Mouse (Mus musculus) spleen, adult 12 weeks (tissue): Measurements from ENCODE around the gene Ubald2.
A peak's percentile ranks its signal among the peaks of the same experiment; 100 is the strongest.

ENCODE experiments used
- DNase-seq: peaks from one replicate; pipeline ENCODE4 v3.0.0; 2022; ENCODE audit warnings: low spot score

Gene Ubald2

GRCm38 (mm10) chr11:116434287-116434966 lies 533 bp downstream of the Ubald2 start:
- peak; percentile 64 for DNase-seq

DNA sequence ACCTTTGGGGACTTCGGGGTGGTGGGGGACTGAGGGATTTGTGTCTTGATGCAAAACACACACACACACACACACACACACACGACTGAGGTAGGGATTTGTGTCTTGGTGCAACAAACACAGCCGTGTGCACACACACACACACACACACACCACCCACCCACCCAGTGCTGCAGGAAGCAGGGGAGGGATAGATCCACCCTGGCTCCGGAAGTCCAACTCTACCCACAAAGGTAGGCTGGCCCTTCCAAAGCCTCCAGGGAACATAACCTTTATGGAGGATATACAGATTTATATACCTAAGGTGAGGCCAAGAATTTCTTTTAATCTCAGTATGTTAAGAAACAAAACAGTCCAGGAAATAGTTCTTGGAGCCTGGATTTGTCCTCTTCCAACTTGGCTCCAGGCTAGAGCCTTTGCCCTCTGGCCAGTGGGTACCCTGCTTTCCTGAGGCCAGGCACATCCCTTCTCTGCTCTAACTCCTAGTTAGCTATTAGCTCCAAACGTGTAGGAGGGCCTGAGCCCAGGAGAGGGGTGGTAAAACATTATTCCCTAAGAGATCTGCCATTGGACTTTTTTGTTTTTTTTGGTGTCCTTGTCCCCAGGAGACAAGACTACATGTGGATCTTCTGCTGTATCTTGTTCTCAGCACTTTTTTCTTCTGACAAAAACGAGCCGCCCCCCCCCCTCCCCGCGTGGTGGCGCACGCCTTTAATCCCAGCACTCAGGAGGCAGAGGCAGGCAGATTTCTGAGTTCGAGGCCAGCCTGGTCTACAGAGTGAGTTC lies 1.3 kb downstream of the Ubald2 start:
- no peak for DNase-seq

- no peak for DNase-seq
These were observed 2.3 kb downstream of the Ubald2 start for GRCm38 (mm10) chr11:116435992-116436724.

- no peak for DNase-seq
These were observed 2.9 kb downstream of the Ubald2 start for GRCm38 (mm10) chr11:116436725-116437331.

GRCm38 (mm10) chr11:116437541-116437940 lies 3.6 kb downstream of the Ubald2 start:
- DNase-seq: no peak

GRCm38 (mm10) chr11:116439269-116440240 lies 5.7 kb downstream of the Ubald2 start:
- no peak for DNase-seq

GRCm38 (mm10) chr11:116440408-116441068 lies 6.6 kb downstream of the Ubald2 start:
- no peak for DNase-seq

GRCm38 (mm10) chr11:116442129-116442866 lies 8.4 kb downstream of the Ubald2 start:
- no peak for DNase-seq

DNA sequence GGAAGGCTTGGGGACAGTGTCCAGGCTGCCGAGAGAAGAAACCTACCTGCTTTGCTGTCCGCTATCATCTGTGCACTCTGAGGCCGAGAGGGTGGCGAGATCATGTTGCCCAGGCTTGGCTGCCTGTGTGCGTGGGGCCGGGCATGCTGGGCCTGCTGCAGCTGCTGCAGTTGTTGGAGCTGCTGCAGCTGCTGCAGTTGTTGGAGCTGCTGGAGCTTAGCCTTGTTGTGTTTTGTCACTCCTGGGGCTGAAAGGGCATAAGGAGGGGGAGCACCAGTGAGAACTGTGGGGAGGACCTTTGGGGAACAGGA lies 8.9 kb downstream of the Ubald2 start:
- no peak for DNase-seq

GRCm38 (mm10) chr11:116443311-116443710 lies 9.4 kb downstream of the Ubald2 start:
- no peak for DNase-seq

- no peak for DNase-seq
These were observed 10.0 kb downstream of the Ubald2 start for GRCm38 (mm10) chr11:116443935-116444334.

DNA sequence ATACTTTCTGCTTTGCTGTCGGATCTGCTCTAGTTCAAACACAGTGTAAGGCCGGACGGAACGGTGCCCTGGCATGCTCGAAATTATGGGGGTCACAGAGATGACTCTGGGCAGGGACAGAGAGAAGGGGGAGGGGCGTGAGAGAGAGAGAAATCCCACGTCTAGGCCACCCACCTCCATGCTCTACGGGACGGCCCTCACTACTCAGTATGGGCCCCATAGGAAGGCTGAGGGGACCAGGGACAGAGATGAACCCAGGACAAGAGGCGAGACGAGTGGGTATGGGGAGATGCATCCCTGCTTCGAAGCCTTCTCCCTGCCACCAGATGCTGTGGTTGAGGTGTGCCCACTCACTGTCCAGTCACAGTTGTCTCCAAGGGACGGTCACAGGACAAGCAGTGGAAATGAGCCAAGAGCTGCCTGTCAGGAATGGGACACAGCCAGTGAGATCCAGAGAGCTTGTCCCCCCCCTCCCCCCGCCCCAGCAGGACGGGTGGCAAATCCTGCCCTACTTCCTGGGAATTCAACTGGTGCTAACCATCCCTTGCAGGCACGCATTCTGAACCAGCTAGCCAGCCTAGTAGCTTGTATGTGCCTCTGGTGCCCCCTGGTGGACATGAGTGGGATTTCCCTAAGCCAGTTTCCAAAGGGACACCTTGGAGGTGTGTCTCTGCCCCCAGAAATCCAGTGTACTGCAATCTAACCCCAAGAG lies 11.9 kb downstream of the Ubald2 start:
- DNase-seq: peak; percentile 88

- DNase-seq: no peak
These were observed 12.5 kb downstream of the Ubald2 start for GRCm38 (mm10) chr11:116446308-116446887.

DNA sequence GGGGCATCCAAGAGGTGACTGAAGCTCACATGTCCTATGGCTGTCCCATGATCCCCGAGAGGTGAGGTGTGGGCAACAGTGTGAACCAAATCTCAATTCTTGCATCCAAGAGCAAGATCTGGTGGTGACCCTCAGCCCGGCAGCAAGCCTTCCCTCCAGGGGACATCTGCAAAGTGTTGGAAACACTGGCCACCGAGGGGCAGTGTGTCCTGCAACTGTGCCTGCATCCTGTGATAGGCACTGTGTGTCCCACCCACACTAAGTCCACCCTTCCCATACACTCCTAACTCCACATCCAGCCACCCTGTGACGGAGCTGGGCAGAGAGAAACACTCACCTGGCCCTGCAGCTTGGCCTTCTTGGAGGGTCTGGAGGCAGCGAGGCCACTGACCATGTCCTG lies 13.9 kb downstream of the Ubald2 start:
- DNase-seq: no peak

DNA sequence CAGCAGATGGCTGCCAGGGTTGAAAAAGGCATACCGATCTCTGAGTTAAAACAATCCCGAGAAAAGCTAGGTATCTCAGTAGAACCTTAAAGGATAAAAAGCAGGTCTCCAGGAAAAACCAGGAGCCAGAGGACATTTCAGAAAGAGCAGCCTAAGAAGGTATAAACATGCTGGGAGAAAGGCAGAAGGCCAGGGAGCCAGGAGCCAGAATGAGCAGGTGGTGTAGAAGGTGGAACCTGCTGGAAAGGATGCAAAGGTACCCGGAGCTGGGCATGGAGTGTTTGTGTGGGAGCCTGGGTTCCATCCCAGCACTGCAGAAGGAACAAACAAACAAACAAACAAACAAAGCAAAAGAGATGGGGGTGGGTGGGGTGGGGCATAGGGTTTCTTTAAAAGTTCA lies 15.4 kb downstream of the Ubald2 start:
- DNase-seq: no peak

GRCm38 (mm10) chr11:116453889-116454288 lies 20.0 kb downstream of the Ubald2 start:
- no peak for DNase-seq

DNA sequence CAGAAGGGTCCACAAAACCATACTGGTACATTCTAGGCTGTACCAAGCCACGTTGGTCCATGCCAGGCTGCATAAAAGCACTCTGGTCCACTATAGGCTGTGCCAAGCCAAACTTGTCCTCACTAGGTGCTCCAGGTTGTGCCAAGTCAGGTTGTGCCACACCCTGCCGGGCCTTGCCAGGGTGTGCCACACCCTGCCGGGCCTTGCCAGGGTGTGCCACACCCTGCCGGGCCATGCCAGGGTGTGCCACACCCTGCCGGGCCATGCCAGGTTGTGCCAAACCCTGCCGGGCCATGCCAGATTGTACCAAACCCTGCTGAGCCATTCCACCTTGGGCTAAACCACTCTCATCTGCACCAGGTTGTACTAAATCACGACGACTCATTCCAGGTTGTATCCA lies 22.3 kb downstream of the Ubald2 start:
- no peak for DNase-seq

DNA sequence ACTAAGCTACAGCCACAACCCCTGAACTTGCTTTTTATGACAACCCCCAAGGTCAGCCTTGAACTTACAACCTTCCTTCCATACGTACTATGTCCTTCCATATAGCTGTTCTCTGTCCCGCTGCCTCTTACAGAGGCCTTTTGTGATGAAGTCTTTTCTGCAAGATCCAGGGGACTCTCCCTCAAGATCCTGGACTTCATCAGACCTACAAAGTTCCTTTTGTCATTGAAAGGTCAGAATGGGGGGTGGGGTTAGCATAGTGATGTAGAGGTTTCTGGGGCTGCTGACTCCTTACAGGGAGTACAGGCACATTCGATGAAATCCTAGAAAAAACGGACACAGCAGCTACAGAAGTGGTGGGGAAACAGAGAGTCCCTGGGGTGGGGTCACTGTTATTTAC lies 25.9 kb downstream of the Ubald2 start:
- no peak for DNase-seq

DNA sequence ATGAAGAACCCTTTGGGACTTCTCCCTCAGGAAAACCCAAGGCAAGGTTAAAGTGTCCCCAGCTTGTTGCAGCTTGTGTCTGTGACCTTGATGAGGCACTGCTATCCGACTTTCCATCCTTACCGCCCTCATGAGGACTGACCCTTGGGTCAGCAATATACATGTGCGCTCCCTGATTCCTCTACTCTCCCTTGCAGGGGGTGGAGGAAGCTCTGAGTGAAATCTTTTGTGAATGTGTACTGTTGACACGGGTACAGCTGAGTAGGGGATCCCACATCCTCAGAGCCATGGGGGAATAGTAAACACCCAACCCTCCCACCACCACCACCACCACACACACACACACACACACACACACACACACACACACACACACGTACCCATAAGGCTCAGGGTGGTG lies 29.4 kb downstream of the Ubald2 start:
- DNase-seq: no peak
